Mouse (Mus musculus): Measurements from ENCODE around the gene Tfb2m.

Gene Tfb2m

GRCm38 (mm10) chr1:179506530-179507315, 39.3 kb downstream of the Tfb2m start:
- DNase-seq (ENCODE audit: extremely low spot score) = peak; percentile 16

- no peak for DNase-seq (ENCODE audit: extremely low spot score)
Measured at GRCm38 (mm10) chr1:179502565-179502964, 43.5 kb downstream of the Tfb2m start.

GRCm38 (mm10) chr1:179499257-179499656, 46.8 kb downstream of the Tfb2m start:
- DNase-seq (ENCODE audit: extremely low spot score) = no peak

GRCm38 (mm10) chr1:179492908-179493307, 53.2 kb downstream of the Tfb2m start:
- no peak for DNase-seq (ENCODE audit: extremely low spot score)

GRCm38 (mm10) chr1:179488520-179488919, 57.5 kb downstream of the Tfb2m start:
- no peak for DNase-seq (ENCODE audit: extremely low spot score)

- no peak for DNase-seq (ENCODE audit: extremely low spot score)
Measured at GRCm38 (mm10) chr1:179487990-179488389, 58.1 kb downstream of the Tfb2m start.

- DNase-seq (ENCODE audit: extremely low spot score) = no peak
Measured at GRCm38 (mm10) chr1:179487238-179487637, 58.8 kb downstream of the Tfb2m start.

- DNase-seq (ENCODE audit: extremely low spot score) = no peak
Measured at GRCm38 (mm10) chr1:179485784-179486540, 60.1 kb downstream of the Tfb2m start.

- no peak for DNase-seq (ENCODE audit: extremely low spot score)
Measured at GRCm38 (mm10) chr1:179480862-179481261, 65.2 kb downstream of the Tfb2m start.
